Mouse (Mus musculus) layer of hippocampus, postnatal 10 days (tissue): ENCODE data around the gene Myo3b. TPM values are rescaled to one million over a fixed set of nuclear protein-coding genes. Genes with fewer than 3 reads are reported as not detected.

Source experiments
- DNase-seq, 2 experiments: peaks; one replicate each; pipeline ENCODE4 v3.0.0; 2021; ENCODE audit warnings: low spot score in 2 of 2
- total RNA-seq, 2 experiments: library from RNA; stranded (reverse); gene quantifications; 2 replicates each; pipeline ENCODE4 v1.2.3; 2021

The Myo3b gene
- total RNA-seq, 2 experiments from 2014 or later: 1.5 to 1.6 TPM

- DNase-seq: peak; percentile 34 to 50
Observed at GRCm38 (mm10) chr2:70127351-70128148, 88.6 kb downstream of the Myo3b start.

- no peak for DNase-seq
Observed at GRCm38 (mm10) chr2:70128590-70128989, 89.7 kb downstream of the Myo3b start.

GRCm38 (mm10) chr2:70129566-70129965 lies 90.6 kb downstream of the Myo3b start:
- no peak for DNase-seq

- DNase-seq: no peak
Observed at GRCm38 (mm10) chr2:70133281-70133680, 94.4 kb downstream of the Myo3b start.

- no peak for DNase-seq
Observed at GRCm38 (mm10) chr2:70137226-70137998, 98.5 kb downstream of the Myo3b start.

- no peak for DNase-seq
Observed at GRCm38 (mm10) chr2:70143543-70144188, 104.7 kb downstream of the Myo3b start.

- DNase-seq: no peak
Observed at GRCm38 (mm10) chr2:70146993-70147581, 108.2 kb downstream of the Myo3b start.

GRCm38 (mm10) chr2:70148821-70149510 lies 110.0 kb downstream of the Myo3b start:
- no peak for DNase-seq

- no peak for DNase-seq
Observed at GRCm38 (mm10) chr2:70150399-70151035, 111.6 kb downstream of the Myo3b start.

GRCm38 (mm10) chr2:70151930-70152329 lies 113.0 kb downstream of the Myo3b start:
- DNase-seq: no peak

- DNase-seq: no peak
Observed at GRCm38 (mm10) chr2:70155226-70155836, 116.4 kb downstream of the Myo3b start.

- no peak for DNase-seq
Observed at GRCm38 (mm10) chr2:70159543-70159942, 120.6 kb downstream of the Myo3b start.

- DNase-seq: no peak
Observed at GRCm38 (mm10) chr2:70166231-70166630, 127.3 kb downstream of the Myo3b start.

GRCm38 (mm10) chr2:70167944-70168935 lies 129.3 kb downstream of the Myo3b start:
- peak; percentile 64 to 65 for DNase-seq

GRCm38 (mm10) chr2:70170469-70170868 lies 131.5 kb downstream of the Myo3b start:
- DNase-seq: no peak

GRCm38 (mm10) chr2:70176823-70177708 lies 138.1 kb downstream of the Myo3b start:
- DNase-seq: no peak

- no peak for DNase-seq
Observed at GRCm38 (mm10) chr2:70177709-70178030, 138.7 kb downstream of the Myo3b start.

GRCm38 (mm10) chr2:70178241-70178640 lies 139.3 kb downstream of the Myo3b start:
- no peak for DNase-seq
